Mouse (Mus musculus) heart, postnatal 4 days (tissue): ENCODE measurements around the gene Tmc3. TPM values are rescaled to one million over a fixed set of nuclear protein-coding genes. Genes with fewer than 3 reads are reported as not detected.

ENCODE experiments used
- DNase-seq: peaks from one replicate; pipeline ENCODE4 v3.0.0; 2021
- total RNA-seq, 2 experiments: library from RNA; stranded (reverse); gene quantifications; 2 replicates each; pipeline ENCODE4 v1.2.3; 2021

The Tmc3 gene
- total RNA-seq, 2 experiments from 2014 or later, result 2.3 to 2.4 TPM

- DNase-seq, result no peak
Measured at GRCm38 (mm10) chr7:83637781-83638583, 53.3 kb downstream of the Tmc3 start.

GRCm38 (mm10) chr7:83639084-83639483, 54.4 kb downstream of the Tmc3 start:
- DNase-seq, result no peak

- no peak for DNase-seq
Measured at GRCm38 (mm10) chr7:83640581-83640980, 55.9 kb downstream of the Tmc3 start.

- no peak for DNase-seq
Measured at GRCm38 (mm10) chr7:83641163-83641562, 56.4 kb downstream of the Tmc3 start.

GRCm38 (mm10) chr7:83643581-83643980, 58.9 kb downstream of the Tmc3 start:
- DNase-seq, result no peak

GRCm38 (mm10) chr7:83644761-83645160, 60.0 kb downstream of the Tmc3 start:
- DNase-seq, result no peak

- no peak for DNase-seq
Measured at GRCm38 (mm10) chr7:83645476-83645875, 60.7 kb downstream of the Tmc3 start.

- no peak for DNase-seq
Measured at GRCm38 (mm10) chr7:83648807-83649206, 64.1 kb downstream of the Tmc3 start.

GRCm38 (mm10) chr7:83650638-83651037, 65.9 kb downstream of the Tmc3 start:
- DNase-seq, result no peak

GRCm38 (mm10) chr7:83652498-83652897, 67.8 kb downstream of the Tmc3 start:
- DNase-seq, result no peak

- no peak for DNase-seq
Measured at GRCm38 (mm10) chr7:83653605-83654051, 68.9 kb downstream of the Tmc3 start.

GRCm38 (mm10) chr7:83654196-83654595, 69.5 kb downstream of the Tmc3 start:
- DNase-seq, result no peak

GRCm38 (mm10) chr7:83654938-83655630, 70.4 kb downstream of the Tmc3 start:
- DNase-seq, result peak; percentile 31

- DNase-seq, result no peak
Measured at GRCm38 (mm10) chr7:83658716-83659115, 74.0 kb downstream of the Tmc3 start.

GRCm38 (mm10) chr7:83659159-83660065, 74.7 kb downstream of the Tmc3 start:
- peak; percentile 37 for DNase-seq

- DNase-seq, result no peak
Measured at GRCm38 (mm10) chr7:83660273-83660691, 75.6 kb downstream of the Tmc3 start.

GRCm38 (mm10) chr7:83661031-83661430, 76.3 kb downstream of the Tmc3 start:
- DNase-seq, result no peak

- DNase-seq, result no peak
Measured at GRCm38 (mm10) chr7:83661763-83662162, 77.0 kb downstream of the Tmc3 start.

GRCm38 (mm10) chr7:83662711-83663375, 78.1 kb downstream of the Tmc3 start:
- DNase-seq, result no peak

GRCm38 (mm10) chr7:83666087-83666595, 81.4 kb downstream of the Tmc3 start:
- no peak for DNase-seq

- DNase-seq, result no peak
Measured at GRCm38 (mm10) chr7:83667936-83668645, 83.4 kb downstream of the Tmc3 start.
